Mouse (Mus musculus): ENCODE measurements around the gene Emp1.

Emp1 gene

GRCm38 (mm10) chr6:135364041-135364745 lies 1.8 kb downstream of the Emp1 start:
- peak; percentile 83 for DNase-seq (ENCODE audit: low read depth)

GRCm38 (mm10) chr6:135364891-135365301 lies 2.6 kb downstream of the Emp1 start:
- no peak for DNase-seq (ENCODE audit: low read depth)

- DNase-seq (ENCODE audit: low read depth), result no peak
These were observed 3.3 kb downstream of the Emp1 start for GRCm38 (mm10) chr6:135365614-135366013.

GRCm38 (mm10) chr6:135368230-135368629 lies 5.9 kb downstream of the Emp1 start:
- no peak for DNase-seq (ENCODE audit: low read depth)

- DNase-seq (ENCODE audit: low read depth), result no peak
These were observed 7.2 kb downstream of the Emp1 start for GRCm38 (mm10) chr6:135369551-135369968.

GRCm38 (mm10) chr6:135370954-135371353 lies 8.6 kb downstream of the Emp1 start:
- DNase-seq (ENCODE audit: low read depth), result no peak

- no peak for DNase-seq (ENCODE audit: low read depth)
These were observed 11.0 kb downstream of the Emp1 start for GRCm38 (mm10) chr6:135373357-135373756.

GRCm38 (mm10) chr6:135375818-135376217 lies 13.5 kb downstream of the Emp1 start:
- DNase-seq (ENCODE audit: low read depth), result no peak

- no peak for DNase-seq (ENCODE audit: low read depth)
These were observed 13.9 kb downstream of the Emp1 start for GRCm38 (mm10) chr6:135376248-135376647.

- no peak for DNase-seq (ENCODE audit: low read depth)
These were observed 15.4 kb downstream of the Emp1 start for GRCm38 (mm10) chr6:135377583-135378319.

GRCm38 (mm10) chr6:135383919-135384318 lies 21.6 kb downstream of the Emp1 start:
- no peak for DNase-seq (ENCODE audit: low read depth)

GRCm38 (mm10) chr6:135385738-135386459 lies 23.6 kb downstream of the Emp1 start:
- DNase-seq (ENCODE audit: low read depth), result no peak

GRCm38 (mm10) chr6:135387653-135388052 lies 25.3 kb downstream of the Emp1 start:
- no peak for DNase-seq (ENCODE audit: low read depth)

GRCm38 (mm10) chr6:135388711-135389110 lies 26.4 kb downstream of the Emp1 start:
- DNase-seq (ENCODE audit: low read depth), result no peak

- DNase-seq (ENCODE audit: low read depth), result no peak
These were observed 28.1 kb downstream of the Emp1 start for GRCm38 (mm10) chr6:135390398-135390797.

- DNase-seq (ENCODE audit: low read depth), result no peak
These were observed 33.0 kb downstream of the Emp1 start for GRCm38 (mm10) chr6:135395375-135395774.

GRCm38 (mm10) chr6:135397089-135397488 lies 34.7 kb downstream of the Emp1 start:
- DNase-seq (ENCODE audit: low read depth), result no peak

- DNase-seq (ENCODE audit: low read depth), result no peak
These were observed 35.4 kb downstream of the Emp1 start for GRCm38 (mm10) chr6:135397788-135398187.

GRCm38 (mm10) chr6:135398801-135399200 lies 36.5 kb downstream of the Emp1 start:
- peak; percentile 44 for DNase-seq (ENCODE audit: low read depth)

GRCm38 (mm10) chr6:135400306-135400705 lies 38.0 kb downstream of the Emp1 start:
- DNase-seq (ENCODE audit: low read depth), result no peak

- no peak for DNase-seq (ENCODE audit: low read depth)
These were observed 42.7 kb downstream of the Emp1 start for GRCm38 (mm10) chr6:135405093-135405492.

- DNase-seq (ENCODE audit: low read depth), result no peak
These were observed 45.0 kb downstream of the Emp1 start for GRCm38 (mm10) chr6:135407323-135407722.

Data from fibroblast of lung, adult 2 months (primary cell).